Mouse (Mus musculus): ENCODE measurements at regions not wholly inside any gene's neighbourhood (a gene's known extent, or its start where the extent isn't known, plus 50 kb on each side); places are given as distances from the start of the nearest gene placed in this dataset.

GRCm38 (mm10) chr10:70717025-70717424 is 61.3 kb upstream of the Phyhipl start:
- Histone ChIP-seq H3K27me3 (ENCODE audit: control insufficient read depth, insufficient read depth, low read length) (no peaks in the 10 kb centered on the region), H3K4me3 (ENCODE audit: low read depth, low read length) (no peak overlapping the region), H3K4me2 (replicated peaks; ENCODE audit: low read depth, low read length) (no peak overlapping the region), H3K9ac (replicated peaks; ENCODE audit: low read depth, low read length) (no peak overlapping the region), H3K36me3 (ENCODE audit: control insufficient read depth, insufficient read depth, low read length) (no peaks in the 10 kb centered on the region), H3K4me1 (ENCODE audit: control insufficient read depth, insufficient read depth, low read length) (no peaks in the 10 kb centered on the region), H3K9me3 (ENCODE audit: control insufficient read depth, low read depth, low read length) (no peaks in the 10 kb centered on the region), H3K27ac (ENCODE audit: low read length) (peak overlapping the region; percentile 44; the same call in 1 of the 2 replicates)
- no peak for ATAC-seq (ENCODE audit: insufficient number of reproducible peaks, insufficient read depth, low FRiP score, low read depth)
- WGBS: 13% methylated on average over 6 of the region's 6 CpGs

DNA sequence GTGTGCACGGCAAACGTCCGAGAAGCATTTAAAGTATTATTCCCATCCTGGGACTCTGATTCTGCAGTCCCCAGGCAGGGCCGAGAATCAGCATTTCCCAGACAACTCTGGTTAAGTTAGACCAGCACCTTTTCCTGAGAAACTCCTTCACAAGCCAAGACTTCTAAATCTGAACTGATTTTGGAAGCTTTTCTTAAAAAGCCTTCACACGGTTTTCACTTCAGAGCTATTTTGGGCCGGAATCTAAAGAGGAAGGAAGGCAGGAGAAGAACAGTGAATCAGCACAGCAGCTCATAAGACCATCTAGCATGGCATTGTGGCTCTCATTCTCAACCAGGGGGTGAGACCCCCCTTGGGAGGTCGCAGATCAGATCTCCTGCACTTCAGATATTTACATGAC is 57.5 kb upstream of the Phyhipl start:
- no peak overlapping the region for H3K4me2 ChIP-seq (replicated peaks; ENCODE audit: low read depth, low read length)
- no peak overlapping the region for H3K9ac ChIP-seq (replicated peaks; ENCODE audit: low read depth, low read length)
- H3K27ac ChIP-seq (ENCODE audit: low read length): no peak overlapping the region
- WGBS: 90% methylated on average over 7 of the region's 7 CpGs
- H3K9me3 ChIP-seq (ENCODE audit: control insufficient read depth, low read depth, low read length): no peaks in the 10 kb centered on the region
- no peaks in the 10 kb centered on the region for H3K4me1 ChIP-seq (ENCODE audit: control insufficient read depth, insufficient read depth, low read length)
- no peaks in the 10 kb centered on the region for H3K36me3 ChIP-seq (ENCODE audit: control insufficient read depth, insufficient read depth, low read length)
- no peak overlapping the region for H3K4me3 ChIP-seq (ENCODE audit: low read depth, low read length)
- H3K27me3 ChIP-seq (ENCODE audit: control insufficient read depth, insufficient read depth, low read length): no peaks in the 10 kb centered on the region
- ATAC-seq (ENCODE audit: insufficient number of reproducible peaks, insufficient read depth, low FRiP score, low read depth): no peak

DNA sequence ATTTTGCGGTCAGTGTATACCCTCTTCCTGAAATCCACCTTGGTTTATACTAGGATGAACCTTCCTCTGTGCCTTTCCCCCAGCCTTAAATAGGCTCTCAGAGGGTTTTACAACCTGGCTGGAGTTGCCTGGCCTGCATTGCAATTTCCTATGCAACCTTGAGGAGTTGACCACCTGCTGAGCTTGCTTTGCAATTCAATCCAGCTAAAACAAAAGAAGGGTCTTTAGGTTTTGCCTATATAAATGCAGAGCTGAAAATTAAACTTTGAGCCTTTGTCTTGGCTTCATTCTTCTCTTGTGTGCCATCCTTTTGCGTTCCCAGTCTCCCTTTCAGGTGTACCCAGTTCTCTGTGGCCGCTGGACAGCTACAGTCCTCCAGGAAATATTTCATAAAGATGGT is 53.0 kb upstream of the Phyhipl start:
- H3K27ac ChIP-seq (ENCODE audit: low read length): no peak overlapping the region
- 76% methylated on average over 3 of the region's 3 CpGs for WGBS
- no peaks in the 10 kb centered on the region for H3K27me3 ChIP-seq (ENCODE audit: control insufficient read depth, insufficient read depth, low read length)
- H3K36me3 ChIP-seq (ENCODE audit: control insufficient read depth, insufficient read depth, low read length): no peaks in the 10 kb centered on the region
- no peak overlapping the region for H3K4me2 ChIP-seq (replicated peaks; ENCODE audit: low read depth, low read length)
- no peak for ATAC-seq (ENCODE audit: insufficient number of reproducible peaks, insufficient read depth, low FRiP score, low read depth)
- no peaks in the 10 kb centered on the region for H3K9me3 ChIP-seq (ENCODE audit: control insufficient read depth, low read depth, low read length)
- no peak overlapping the region for H3K9ac ChIP-seq (replicated peaks; ENCODE audit: low read depth, low read length)
- H3K4me1 ChIP-seq (ENCODE audit: control insufficient read depth, insufficient read depth, low read length): no peaks in the 10 kb centered on the region
- no peak overlapping the region for H3K4me3 ChIP-seq (ENCODE audit: low read depth, low read length)

Data from stomach, embryonic 14.5 days (tissue).